In genomic region chr4:59364229-59365173, GRCm38 (mm10) we compare ENCODE assay signal across 15 mouse cellular contexts.
DNase-seq lines count a peak whose midpoint lies in the region; ATAC-seq and TF ChIP-seq lines count a peak whose summit lies in the region.
"Had no signal": no experiment of that assay in that cellular context is flagged by ENCODE, and none has a peak within 500 bp of the region (broad histone marks: within the 10 kb centered on the region; RNA-seq: fewer than 3 reads in every experiment).

No protein-coding gene starts in this region.

- H3K27ac ChIP-seq in kidney, embryonic 15.5 days = peak overlapping the region; percentile 77
- no peak overlapping the region for H3K27ac ChIP-seq in kidney, adult 2 months (ENCODE audit: insufficient read depth, low read depth, low read length)
- no peak overlapping the region for H3K27ac ChIP-seq in embryonic facial prominence, embryonic 10.5 days (replicated peaks)
- H3K27ac ChIP-seq: embryonic facial prominence, embryonic 13.5 days; neural tube, embryonic 12.5 days had no signal

- peak; percentile 22 to 57 for DNase-seq in adrenal gland, postnatal 36 days
- no peak for DNase-seq in adrenal gland, adult 18-20 months (ENCODE audit: low spot score in 2 of 2)
- no peak for DNase-seq in kidney, adult 2 months
- peak; percentile 38 for DNase-seq in testis, postnatal 10 days (ENCODE audit: low spot score)
- no peak for DNase-seq in testis, postnatal 14 days (ENCODE audit: low spot score)
- no peak for DNase-seq in right cerebral cortex, adult 18-20 months
- DNase-seq in embryonic facial prominence, embryonic 10.5 days (ENCODE audit: low spot score) = no peak
- DNase-seq: adrenal gland, adult 2 months; cerebellum, adult 9-11 months; kidney, adult 9 months; spleen, adult 18-20 months; thymus, postnatal 14 days had no signal

- no peak overlapping the region for H3K9ac ChIP-seq in kidney, embryonic 15.5 days
- H3K9ac ChIP-seq: embryonic facial prominence, embryonic 13.5 days; neural tube, embryonic 12.5 days had no signal

- peaks cover 41% of the 10 kb centered on the region for H3K4me1 ChIP-seq in kidney, embryonic 15.5 days
- H3K4me1 ChIP-seq in kidney, adult 2 months (ENCODE audit: control insufficient read depth, insufficient read depth, low read length) = no peaks in the 10 kb centered on the region; the same call in 1 of the 2 replicates
- peaks cover 13% of the 10 kb centered on the region for H3K4me1 ChIP-seq in embryonic facial prominence, embryonic 10.5 days

- no peak; the same call in 1 of the 2 replicates for ATAC-seq in kidney, embryonic 15.5 days (replicated peaks; ENCODE audit: low FRiP score)

- H3K36me3 ChIP-seq in kidney, embryonic 15.5 days = no peaks in the 10 kb centered on the region; the same call in 1 of the 2 replicates
- no peaks in the 10 kb centered on the region for H3K36me3 ChIP-seq in kidney, adult 2 months (ENCODE audit: control insufficient read depth, insufficient read depth, low read length)
- no peaks in the 10 kb centered on the region for H3K36me3 ChIP-seq in embryonic facial prominence, embryonic 10.5 days (replicated peaks)
- H3K36me3 ChIP-seq: embryonic facial prominence, embryonic 13.5 days; neural tube, embryonic 12.5 days had no signal

- no peaks in the 10 kb centered on the region for H3K27me3 ChIP-seq in kidney, embryonic 15.5 days
- H3K27me3 ChIP-seq in kidney, adult 2 months (replicated peaks; ENCODE audit: control insufficient read depth, insufficient read depth, low read length) = no peaks in the 10 kb centered on the region
- H3K27me3 ChIP-seq in embryonic facial prominence, embryonic 10.5 days (replicated peaks; ENCODE audit: low read depth, poor library complexity, severe bottlenecking) = no peaks in the 10 kb centered on the region
- H3K27me3 ChIP-seq: embryonic facial prominence, embryonic 13.5 days; neural tube, embryonic 12.5 days had no signal

- no peak overlapping the region for H3K4me2 ChIP-seq in kidney, embryonic 15.5 days
- H3K4me2 ChIP-seq: embryonic facial prominence, embryonic 13.5 days; neural tube, embryonic 12.5 days had no signal

- TF ChIP-seq CTCF in kidney, adult 2 months (conservative IDR thresholded peaks at IDR 0.05; ENCODE audit: insufficient read depth, insufficient read length, low read depth, low read length) = no peak

- H3K4me3 ChIP-seq in kidney, embryonic 15.5 days (replicated peaks) = no peak overlapping the region
- no peak overlapping the region for H3K4me3 ChIP-seq in kidney, adult 2 months (ENCODE audit: insufficient read depth, low read depth, low read length)
- H3K4me3 ChIP-seq in embryonic facial prominence, embryonic 10.5 days = no peak overlapping the region
- H3K4me3 ChIP-seq: embryonic facial prominence, embryonic 13.5 days; neural tube, embryonic 12.5 days had no signal

- no peaks in the 10 kb centered on the region for H3K9me3 ChIP-seq in kidney, embryonic 15.5 days (replicated peaks)
- H3K9me3 ChIP-seq in embryonic facial prominence, embryonic 10.5 days = no peaks in the 10 kb centered on the region
- H3K9me3 ChIP-seq: embryonic facial prominence, embryonic 13.5 days; neural tube, embryonic 12.5 days had no signal

- TF ChIP-seq POLR2A in kidney, adult 2 months (IDR thresholded peaks at IDR 0.05; ENCODE audit: low read depth, low read length) = no peak

- WGBS in kidney, embryonic 15.5 days = 47% methylated on average over 10 of the region's 10 CpGs
- 83% methylated on average over 10 of the region's 10 CpGs for WGBS in kidney, adult 2 months
- 83% methylated on average over 10 of the region's 10 CpGs for WGBS in embryonic facial prominence, embryonic 10.5 days

Comparison
In these comparisons a context has a peak if more than half of its experiments do, and no peak if none do; other contexts are left out.
1. DNase-seq: peak in adrenal gland, postnatal 36 days (2 of 2) and testis, postnatal 10 days (single experiment); none in adrenal gland, adult 18-20 months (0 of 2), kidney, adult 2 months (single experiment), testis, postnatal 14 days (single experiment), right cerebral cortex, adult 18-20 months (single experiment) and embryonic facial prominence, embryonic 10.5 days (single experiment).